Mouse (Mus musculus) adrenal gland, postnatal 0 days (tissue): ENCODE data around the gene Dennd1b. TPM values are rescaled to one million over a fixed set of nuclear protein-coding genes. Genes with fewer than 3 reads are reported as not detected.

Source experiments
- polyA plus RNA-seq: library from polyadenylated mRNA; unstranded; fragments of >200 nt; fragmentation: Nextera tagmentation; extraction: Ambion mirVana; gene quantifications from 2 replicates; pipeline ENCODE4 v1.2.1, GENCODE M21; 2015

Gene Dennd1b
- 8.9 and 9.9 TPM in 2 replicates for polyA plus RNA-seq

DNA sequence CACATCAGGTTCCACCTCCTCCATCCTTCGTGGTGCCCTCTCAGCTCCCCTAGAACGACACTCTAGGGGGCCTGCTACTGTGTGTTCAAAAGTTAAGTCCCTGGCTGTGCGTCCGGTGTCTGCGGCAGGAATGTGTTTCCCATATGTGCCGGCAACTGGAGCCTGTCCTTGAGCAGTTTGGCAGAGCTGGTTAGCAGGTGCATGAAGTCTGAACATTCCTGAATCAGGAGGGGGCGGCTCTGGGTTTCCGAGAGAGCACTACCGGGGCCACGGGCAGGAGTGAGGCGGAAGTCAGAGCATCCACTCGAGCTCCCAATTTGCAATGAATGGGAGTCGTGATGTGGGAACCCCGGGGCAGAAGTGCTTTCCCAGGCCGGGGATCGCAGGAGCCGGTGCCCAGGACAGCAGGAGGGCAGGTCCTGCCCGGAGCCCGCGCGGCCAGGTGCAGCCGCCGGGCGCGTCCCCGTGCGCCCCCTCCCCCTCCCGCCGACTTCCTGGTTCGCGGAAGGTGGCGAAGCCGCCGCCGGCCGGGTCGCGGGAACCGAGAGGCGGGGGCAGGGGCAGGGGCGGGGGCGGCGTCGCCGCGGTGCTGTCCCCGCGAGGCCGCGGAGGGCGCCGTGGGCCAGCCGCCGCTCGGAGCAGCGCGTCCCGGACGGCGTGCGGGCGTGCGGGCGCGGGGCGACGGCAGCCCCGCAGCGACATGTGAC is at the start of gene Dennd1b:
Gene Dennd1b (plus strand): TSS at position 275 of the 707 bp plus-strand sequence.

Other genes starting within 250 kb of the Dennd1b start
- 0.36 and 0.88 TPM in 2 replicates for gene Lhx9, start 114.9 kb upstream of the Dennd1b start, polyA plus RNA-seq
- gene 2310009B15Rik, start 106.6 kb upstream of the Dennd1b start, polyA plus RNA-seq, result 68.8 and 91.1 TPM in 2 replicates